Mouse (Mus musculus): Measurements from ENCODE around the gene Npb.
"Not testable (repeated sequence)": the region's sequence is repeated elsewhere in the genome, so short reads cannot be mapped to it uniquely, and the experiment has no call there.

Npb gene

GRCm38 (mm10) chr11:120580190-120580589 is 28.1 kb upstream of the Npb start:
- peak; percentile 40 for DNase-seq

- peak; percentile 59 for DNase-seq
Observed at GRCm38 (mm10) chr11:120580871-120581331, 27.4 kb upstream of the Npb start.

- peak; percentile 92 for DNase-seq
Observed at GRCm38 (mm10) chr11:120581490-120582267, 26.6 kb upstream of the Npb start, which contains the start of gene Arhgdia. TSS of gene Arhgdia (minus strand) at chr11:120581624.

- peak; percentile 67 for DNase-seq
Observed at GRCm38 (mm10) chr11:120582268-120582981, 25.9 kb upstream of the Npb start.

GRCm38 (mm10) chr11:120582982-120583293 is 25.3 kb upstream of the Npb start:
- not testable (repeated sequence) for DNase-seq

GRCm38 (mm10) chr11:120583937-120584336 is 24.3 kb upstream of the Npb start:
- no peak for DNase-seq

GRCm38 (mm10) chr11:120588531-120588930 is 19.7 kb upstream of the Npb start:
- no peak for DNase-seq

- no peak for DNase-seq
Observed at GRCm38 (mm10) chr11:120597240-120598235, 10.7 kb upstream of the Npb start.

GRCm38 (mm10) chr11:120598283-120598989 is 9.8 kb upstream of the Npb start, which contains the start of the genes Alyref and Anapc11:
TSS of gene Alyref (minus strand) at chr11:120598365.
TSS of gene Anapc11 (plus strand) at chr11:120598421.
- peak; percentile 95 for DNase-seq

GRCm38 (mm10) chr11:120598990-120599549 is 9.2 kb upstream of the Npb start:
- no peak for DNase-seq

- no peak for DNase-seq
Observed at GRCm38 (mm10) chr11:120600716-120601115, 7.6 kb upstream of the Npb start.

GRCm38 (mm10) chr11:120603545-120603944 is 4.7 kb upstream of the Npb start:
- no peak for DNase-seq

- no peak for DNase-seq
Observed at GRCm38 (mm10) chr11:120605667-120606066, 2.6 kb upstream of the Npb start.

- DNase-seq, result no peak
Observed at GRCm38 (mm10) chr11:120606764-120607163, 1.5 kb upstream of the Npb start.

- no peak for DNase-seq
Observed at GRCm38 (mm10) chr11:120609250-120609649, 973 bp downstream of the Npb start.

GRCm38 (mm10) chr11:120610477-120611046 is 2.3 kb downstream of the Npb start:
- DNase-seq, result no peak

- peak; percentile 86 for DNase-seq
Observed at GRCm38 (mm10) chr11:120612763-120613162, 4.5 kb downstream of the Npb start.

GRCm38 (mm10) chr11:120613481-120613972 is 5.2 kb downstream of the Npb start:
- no peak for DNase-seq

- DNase-seq, result no peak
Observed at GRCm38 (mm10) chr11:120613976-120614375, 5.7 kb downstream of the Npb start.

- DNase-seq, result no peak
Observed at GRCm38 (mm10) chr11:120615167-120615566, 6.9 kb downstream of the Npb start.

- no peak for DNase-seq
Observed at GRCm38 (mm10) chr11:120615606-120616203, 7.4 kb downstream of the Npb start.

Data from lung, postnatal 10 days (tissue).